Mouse (Mus musculus): ENCODE data around the gene Gm28047.

DNA sequence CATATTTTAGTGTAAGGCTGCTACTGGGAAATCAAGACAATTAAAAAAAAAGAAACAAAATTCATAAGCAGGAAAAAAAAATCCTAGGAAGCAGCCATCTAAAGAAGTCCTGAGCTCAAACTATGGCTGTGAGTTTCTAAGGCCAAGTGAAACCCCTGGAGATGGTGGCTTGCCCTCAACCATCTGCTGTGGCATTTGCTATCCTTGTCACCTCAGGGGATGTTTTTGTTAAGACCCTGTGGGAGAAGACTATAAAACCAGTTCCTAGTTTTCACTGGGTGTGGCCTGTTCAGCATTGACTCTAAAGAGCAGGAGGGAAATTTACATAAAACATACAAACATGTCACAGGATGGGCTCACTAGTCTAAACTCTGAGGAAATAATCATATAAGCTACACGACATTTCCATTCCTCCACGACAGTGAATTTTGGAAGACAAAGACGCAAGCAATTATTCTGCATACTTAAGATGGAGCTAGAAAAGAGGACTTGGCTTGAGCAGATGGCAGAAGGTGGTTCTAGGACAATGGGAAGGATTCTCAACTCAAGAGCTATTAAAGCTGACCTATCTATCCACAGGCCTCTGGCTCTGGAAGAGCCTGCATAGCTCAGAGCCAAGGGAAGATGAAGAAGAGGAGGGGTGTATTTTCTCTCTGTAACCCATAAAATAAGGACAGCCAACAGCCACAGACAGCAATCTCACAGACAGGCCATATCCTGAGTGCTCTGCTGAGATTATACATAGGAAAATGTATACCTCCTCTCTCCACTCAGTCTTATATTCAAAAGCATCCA is 92.6 kb downstream of the Gm28047 start:
- TF ChIP-seq POLR2A (IDR thresholded peaks at IDR 0.05; ENCODE audit: borderline replicate concordance, control insufficient read depth, low read depth, low read length) (no peak), CTCF (IDR thresholded peaks at IDR 0.05; ENCODE audit: control insufficient read depth, insufficient read depth, low read length) (no peak)
